Mouse (Mus musculus) frontal cortex, adult (tissue): Measurements from ENCODE around the gene Nisch.

ENCODE experiments used
- ATAC-seq: cut with Nextera tagmentation; 2 replicates; pipeline ENCODE4 v1.9.2; 2017; ENCODE audit warnings: mild to moderate bottlenecking, moderate library complexity, mixed read lengths; ENCODE audit not compliant: low TSS enrichment

Gene Nisch

DNA sequence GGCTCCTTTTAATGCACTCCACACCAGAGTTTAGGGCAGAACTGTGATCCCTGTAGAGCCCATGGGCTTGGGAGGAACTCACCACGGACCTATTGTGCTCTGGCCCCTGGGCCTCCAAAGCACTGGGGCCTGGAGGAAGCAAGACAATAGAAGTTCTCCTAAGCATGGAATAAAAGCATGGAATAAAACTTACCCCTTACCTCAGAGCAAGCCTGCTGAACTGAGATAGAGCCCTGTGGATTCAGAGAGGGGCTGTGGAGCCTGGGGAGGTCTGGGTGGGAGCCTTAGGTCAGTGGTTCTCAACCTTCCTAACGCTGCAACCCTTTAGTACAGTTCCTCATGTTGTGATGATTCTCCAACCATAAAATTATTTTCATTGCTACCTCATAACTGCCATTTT is at the start of gene Nisch:
TSS of gene Nisch (minus strand) at position 101 of the 400 bp plus-strand sequence.
- ATAC-seq = no peak

GRCm38 (mm10) chr14:31260932-31261331 is 44.2 kb upstream of the Nisch start:
- no peak for ATAC-seq

GRCm38 (mm10) chr14:31260374-31260773 is 43.6 kb upstream of the Nisch start:
- no peak for ATAC-seq

GRCm38 (mm10) chr14:31258476-31259050 is 41.8 kb upstream of the Nisch start:
- no peak for ATAC-seq

GRCm38 (mm10) chr14:31252091-31252490 is 35.3 kb upstream of the Nisch start:
- ATAC-seq = no peak

GRCm38 (mm10) chr14:31251626-31252025 is 34.9 kb upstream of the Nisch start:
- ATAC-seq = 0 out of 2 replicates have a peak, but pooled peaks have one; percentile 25

GRCm38 (mm10) chr14:31251084-31251604 is 34.4 kb upstream of the Nisch start, which contains the start of the genes Phf7 and Bap1:
Gene Phf7, minus strand, starts transcription at chr14:31251317.
Gene Bap1, plus strand, starts transcription at chr14:31251450.
- peak; percentile 75 for ATAC-seq

GRCm38 (mm10) chr14:31250222-31251083 is 33.7 kb upstream of the Nisch start:
- peak; percentile 82; the same call in 1 of the 2 replicates for ATAC-seq

DNA sequence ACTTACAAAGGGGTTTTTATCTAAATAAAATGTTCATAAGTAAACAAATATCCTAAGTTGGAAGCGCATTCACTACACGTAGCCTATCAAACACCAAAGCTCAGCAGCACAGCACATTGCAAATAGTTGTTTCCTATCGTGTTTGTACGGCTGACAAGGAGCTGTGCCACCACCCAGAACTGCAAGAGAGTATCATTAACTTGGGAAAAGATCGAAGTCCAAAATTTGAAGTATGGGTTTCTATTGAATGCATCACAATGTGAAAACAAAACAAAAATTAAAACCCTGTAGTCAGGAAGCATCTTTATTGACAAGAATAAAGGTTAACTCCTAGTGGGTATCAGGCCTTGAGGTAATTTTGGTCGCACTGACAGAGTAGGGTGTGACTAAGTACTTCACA is 31.6 kb upstream of the Nisch start:
- no peak for ATAC-seq

GRCm38 (mm10) chr14:31245946-31246345 is 29.2 kb upstream of the Nisch start:
- ATAC-seq = no peak

DNA sequence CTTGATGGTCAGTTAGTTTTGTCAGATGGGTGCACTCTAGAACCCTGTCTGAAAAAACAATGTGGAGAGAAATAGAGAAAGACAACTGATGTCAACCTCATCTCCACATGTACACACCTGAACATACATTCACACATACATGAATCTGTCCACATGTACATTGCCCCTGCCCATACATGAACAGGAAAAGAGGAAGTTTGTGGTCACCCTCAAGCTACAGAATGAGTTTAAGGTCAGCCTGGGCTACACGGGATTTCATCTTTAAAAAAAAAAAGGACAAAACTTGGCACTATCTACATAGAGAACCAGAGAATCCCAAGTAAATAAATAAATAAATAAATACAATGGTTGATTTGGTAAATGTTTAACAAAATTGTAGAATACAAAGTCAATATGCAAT is 28.0 kb upstream of the Nisch start:
- ATAC-seq = no peak

DNA sequence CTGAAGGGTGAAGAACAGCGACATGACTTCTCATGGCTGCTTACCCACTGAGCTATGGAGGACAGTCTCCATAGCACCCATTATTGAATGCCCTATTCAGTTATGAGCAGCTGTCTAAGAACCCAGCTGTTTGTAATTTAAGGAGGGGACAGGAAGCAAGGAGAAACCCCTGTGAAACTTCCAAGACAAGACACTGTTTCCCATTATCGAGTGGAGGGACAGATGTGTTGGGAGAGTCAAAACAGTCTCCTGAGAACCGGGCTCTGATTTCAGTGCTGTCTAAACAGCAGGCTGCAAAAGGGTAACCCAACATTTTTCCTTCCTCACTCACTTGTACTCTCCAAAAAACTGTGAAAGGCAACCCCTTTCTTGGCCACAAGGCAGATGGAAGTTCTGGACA is 23.8 kb upstream of the Nisch start:
- ATAC-seq = no peak

DNA sequence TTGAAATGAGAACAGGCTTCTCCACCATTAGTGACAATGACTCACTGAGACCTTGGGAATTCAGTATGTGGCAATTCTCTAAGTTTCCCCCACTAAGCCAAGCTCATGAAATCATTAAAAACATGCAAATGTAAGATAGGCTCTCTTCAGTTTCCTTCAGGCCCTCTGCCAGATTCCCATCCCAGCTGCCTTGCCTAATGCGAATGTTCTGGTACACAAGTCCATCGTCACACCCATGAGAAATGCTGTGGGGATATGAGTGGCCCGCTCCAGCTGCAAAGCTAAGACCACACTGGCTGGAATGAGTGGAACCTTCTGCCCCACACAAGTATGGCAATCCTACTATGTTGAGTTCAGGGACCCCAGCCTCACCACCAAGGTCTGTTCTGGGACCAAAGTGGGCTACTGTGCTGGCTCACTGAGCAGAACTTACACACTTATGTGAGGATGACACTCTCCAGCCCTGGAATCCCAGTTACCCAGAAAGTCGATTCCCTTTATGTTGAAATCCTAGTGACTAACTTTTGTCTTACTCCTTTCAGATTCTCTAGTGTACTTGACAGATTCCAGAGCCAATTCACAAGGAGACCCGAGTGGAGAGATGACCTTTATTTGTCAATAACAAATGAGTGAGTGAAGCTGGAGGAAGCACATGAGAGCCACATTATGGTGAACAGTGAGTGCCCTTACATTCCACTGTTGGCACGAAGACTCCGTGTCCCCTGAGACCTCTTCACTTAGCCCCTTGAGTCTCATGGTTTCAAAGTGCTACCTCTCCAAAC is 20.5 kb upstream of the Nisch start:
- ATAC-seq = no peak

GRCm38 (mm10) chr14:31233996-31234591 is 17.3 kb upstream of the Nisch start:
- ATAC-seq = peak; percentile 93

GRCm38 (mm10) chr14:31233070-31233995 is 16.6 kb upstream of the Nisch start:
- no peak for ATAC-seq

DNA sequence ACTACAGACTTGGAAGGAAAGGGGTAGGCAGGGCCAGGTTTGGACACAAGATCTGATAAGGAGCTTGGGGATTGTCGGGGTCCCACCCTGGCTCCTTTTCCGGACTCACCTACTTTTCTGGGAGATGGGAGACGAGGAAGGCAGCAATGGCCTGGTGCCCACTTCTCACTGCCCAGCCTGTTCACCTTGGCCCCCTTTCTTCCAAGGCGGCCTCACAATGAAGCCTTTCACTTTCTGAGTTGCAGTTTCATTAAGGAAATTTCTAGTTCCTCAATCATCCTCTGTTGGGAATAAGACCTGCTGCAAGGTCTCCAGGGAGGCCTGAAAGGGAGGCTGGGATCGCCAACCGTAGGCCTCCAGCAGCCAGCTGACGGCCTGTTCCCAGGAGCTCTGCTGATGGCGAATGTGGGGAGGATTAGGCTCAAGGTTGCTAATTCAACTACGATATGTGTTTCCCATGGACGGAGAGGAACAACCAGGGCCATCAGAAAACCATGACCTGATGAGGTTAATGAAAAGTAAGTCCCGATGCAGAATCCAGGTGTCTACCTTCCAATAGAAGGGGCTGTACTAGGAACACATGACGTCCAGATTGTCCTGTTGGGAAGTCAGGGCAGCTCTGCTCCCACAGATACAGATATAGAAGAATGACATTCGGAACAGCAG is 15.8 kb upstream of the Nisch start:
- no peak for ATAC-seq

GRCm38 (mm10) chr14:31230442-31230841 is 13.7 kb upstream of the Nisch start:
- no peak for ATAC-seq

DNA sequence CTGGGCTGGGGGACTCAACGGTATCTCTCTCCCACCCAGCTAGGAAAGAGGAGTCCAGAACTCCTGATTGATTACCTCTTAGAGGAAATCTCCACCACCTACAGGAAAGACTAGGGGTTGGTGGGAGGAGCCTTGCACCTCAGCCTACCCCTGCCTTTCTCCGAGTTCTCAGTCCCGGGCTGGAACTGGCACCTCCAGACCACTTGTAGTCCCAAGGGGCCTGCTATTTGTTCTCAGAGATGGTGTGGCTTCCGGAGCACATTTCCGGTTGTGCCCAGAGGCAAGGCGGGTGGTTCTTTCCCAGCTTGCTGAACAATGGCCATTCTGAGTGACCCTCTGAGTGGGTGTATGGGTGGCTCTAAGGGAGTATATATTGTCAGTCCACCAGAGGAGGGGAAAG is 11.5 kb upstream of the Nisch start:
- no peak for ATAC-seq

DNA sequence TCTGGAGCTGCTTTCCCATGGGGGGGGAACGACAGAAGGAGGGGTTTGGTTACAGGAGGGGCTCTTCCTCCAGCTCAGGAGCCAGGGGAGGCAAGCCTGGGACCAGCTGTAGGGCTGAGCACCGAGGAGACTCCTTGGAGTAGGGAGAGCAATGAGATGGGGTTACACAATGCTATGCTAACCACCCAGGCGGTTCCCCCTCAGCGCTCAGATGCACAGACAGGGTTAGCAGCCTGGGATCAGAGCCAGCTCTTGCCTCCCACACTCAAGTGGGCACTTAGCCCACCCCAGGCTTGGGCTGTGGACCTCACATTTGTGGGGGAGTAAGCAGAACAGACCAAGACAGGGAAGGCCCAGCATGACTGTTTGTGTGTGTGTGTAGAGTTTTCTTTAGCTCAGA is 10.2 kb upstream of the Nisch start:
- ATAC-seq = peak; percentile 88

DNA sequence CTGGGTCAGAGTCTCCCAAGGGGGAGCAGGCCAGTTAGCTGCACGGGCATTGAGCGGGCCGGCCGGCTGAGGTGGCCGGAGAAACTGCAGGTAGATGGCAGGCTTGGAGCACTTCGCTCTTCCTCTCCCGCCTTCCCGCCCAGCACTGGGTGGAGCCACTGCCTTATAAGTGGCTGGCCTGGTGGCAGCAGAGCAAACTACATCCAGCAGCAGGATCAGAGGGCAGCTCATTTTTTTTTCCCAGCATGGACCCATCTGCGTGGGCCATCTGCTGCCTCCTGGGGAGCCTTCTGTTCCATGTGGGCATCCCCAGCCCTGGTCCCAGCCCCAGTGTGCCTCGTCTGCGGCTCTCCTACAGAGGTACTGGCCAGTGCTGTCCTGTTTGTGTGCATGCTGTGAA is 920 bp upstream of the Nisch start, which contains the start of gene Sema3g:
TSS of gene Sema3g (plus strand) at position 195 of the 400 bp plus-strand sequence.
- ATAC-seq = no peak
